Mouse (Mus musculus): ENCODE data around the gene Ube2dnl2.

The Ube2dnl2 gene

DNA sequence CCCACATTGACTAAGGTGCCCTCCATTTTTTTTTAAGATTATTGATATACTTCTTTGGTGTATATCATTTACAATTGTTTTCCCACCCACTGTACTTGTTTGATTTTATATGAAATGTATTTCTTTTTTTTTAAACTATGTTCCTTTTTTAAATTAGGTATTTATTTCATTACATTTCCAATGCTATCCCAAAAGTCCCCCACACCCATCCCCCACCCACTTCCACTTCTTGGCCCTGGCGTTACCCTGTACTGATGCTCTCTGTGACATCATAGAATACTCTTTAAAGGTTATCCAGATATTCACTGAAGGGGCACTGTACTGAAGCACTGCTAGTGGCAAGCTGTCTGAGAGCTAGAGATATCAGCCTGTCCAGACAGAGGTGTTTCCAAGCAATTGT lies at the start of gene Ube2dnl2:
Gene Ube2dnl2 (plus strand): TSS at position 301 of the 400 bp plus-strand sequence.
- DNase-seq (ENCODE audit: low spot score) = no peak

DNA sequence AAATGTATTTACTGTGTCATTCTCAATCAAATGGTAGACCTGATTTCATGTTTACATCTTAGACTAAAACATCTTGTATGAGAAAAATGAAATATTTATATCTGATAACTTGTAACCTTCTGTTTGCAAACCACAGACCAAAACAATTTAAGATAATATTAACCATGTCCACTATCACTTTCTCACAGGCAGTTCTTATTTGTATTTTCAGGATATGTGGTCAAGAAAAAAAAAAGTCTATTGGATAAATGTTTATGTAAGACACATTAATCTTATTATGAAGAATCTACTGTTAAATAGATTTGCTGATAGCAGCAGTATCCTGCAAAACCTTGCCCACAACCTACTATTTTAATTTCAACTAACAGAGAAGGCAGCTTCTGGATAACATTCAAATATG lies 11.9 kb upstream of the Ube2dnl2 start:
- DNase-seq (ENCODE audit: low spot score) = no peak

DNA sequence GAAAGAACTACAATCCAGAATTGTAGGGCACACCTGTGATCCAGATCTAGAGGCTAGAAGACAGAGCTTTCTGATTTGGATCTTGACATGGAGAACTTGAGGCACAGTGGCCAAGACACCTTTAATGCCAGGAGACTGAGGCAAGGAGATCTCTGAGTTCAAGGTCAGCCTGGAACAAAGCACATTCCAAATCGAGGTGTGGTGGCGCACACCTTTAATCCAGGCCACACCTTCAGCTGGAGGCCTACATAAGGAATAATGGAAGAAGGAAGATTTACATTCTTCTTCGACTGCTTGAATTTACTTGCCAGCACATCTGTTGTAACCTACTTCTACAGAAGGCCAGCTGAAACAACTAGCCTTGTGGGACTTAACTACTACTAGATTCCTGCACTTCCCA lies 9.9 kb upstream of the Ube2dnl2 start:
- DNase-seq (ENCODE audit: low spot score) = no peak

DNA sequence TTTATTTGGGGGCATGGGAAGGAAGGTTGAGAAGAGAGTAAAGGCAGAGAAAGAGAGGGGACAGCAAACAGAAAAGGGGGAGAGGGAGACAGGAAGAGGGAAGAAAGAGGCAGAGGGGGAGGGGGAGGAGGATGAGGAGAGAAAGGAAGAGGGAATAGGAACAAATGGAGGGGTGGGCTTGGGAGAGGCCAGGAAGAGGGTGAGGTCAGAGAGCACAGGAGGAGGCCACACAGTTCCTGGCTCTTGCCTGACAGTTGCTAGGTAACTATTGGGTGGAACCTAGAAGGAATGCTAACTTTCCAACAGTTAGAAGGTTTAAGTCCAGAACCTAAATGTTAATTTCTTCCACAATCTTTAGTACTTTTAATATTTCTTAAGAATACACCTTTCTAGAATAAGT lies 4.0 kb upstream of the Ube2dnl2 start:
- no peak for DNase-seq (ENCODE audit: low spot score)

DNA sequence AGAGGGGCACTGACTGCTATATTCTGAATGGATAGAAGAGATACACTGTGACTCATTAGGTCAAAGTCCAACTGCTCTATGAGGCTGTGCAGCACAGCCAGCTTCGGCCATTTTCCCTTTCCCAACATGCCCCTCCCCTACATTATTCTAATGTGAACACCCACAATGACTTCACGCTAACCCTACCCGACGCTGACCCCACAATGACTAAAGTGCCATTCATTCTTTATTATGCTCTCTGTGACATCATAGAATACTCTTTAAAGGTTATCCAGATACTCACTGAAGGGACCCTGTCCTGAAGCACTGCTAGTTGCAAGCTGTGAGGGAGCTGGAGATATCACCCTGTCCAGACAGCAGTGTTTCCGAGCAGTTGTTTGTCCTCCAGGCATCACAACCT lies 2.7 kb upstream of the Ube2dnl2 start, which contains the start of gene Ube2dnl1:
Gene Ube2dnl1 (plus strand): TSS at position 301 of the 400 bp plus-strand sequence.
- no peak for DNase-seq (ENCODE audit: low spot score)

DNA sequence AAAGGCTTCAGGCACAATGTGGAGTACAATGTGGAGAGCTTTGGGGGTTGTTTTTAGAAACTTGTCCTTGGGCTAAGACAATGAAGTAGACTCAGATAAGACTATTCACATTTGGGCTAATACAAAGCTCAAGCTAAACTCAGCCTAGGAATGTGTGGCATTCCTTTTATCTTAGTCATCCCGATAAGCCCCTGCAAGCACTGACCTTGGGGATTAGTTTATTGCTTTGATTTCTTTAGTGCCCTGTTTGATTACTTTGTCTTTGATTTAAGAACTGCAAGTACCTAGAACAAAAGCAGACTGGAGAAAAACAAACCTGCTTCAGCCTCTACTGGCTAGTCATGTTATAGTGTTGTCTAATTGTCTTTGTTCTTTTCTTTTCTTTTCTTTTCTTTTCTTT lies 47.7 kb downstream of the Ube2dnl2 start:
- DNase-seq (ENCODE audit: low spot score) = no peak
